Mouse (Mus musculus) left cerebral cortex, postnatal 14 days (tissue): ENCODE results near the gene Ivd. TPM values are rescaled to one million over a fixed set of nuclear protein-coding genes. Genes with fewer than 3 reads are reported as not detected.

ENCODE experiments used
- total RNA-seq, 2 experiments: library from RNA; stranded (reverse); gene quantifications; 2 replicates each; pipeline ENCODE4 v1.2.3; 2021

The Ivd gene
- total RNA-seq, 2 experiments from 2014 or later: 68.4 to 69.9 TPM

Other genes with a start within 250 kb of the Ivd start
- 100 to 1,000 TPM; 117 to 122 TPM for gene Pak6, start 198.7 kb upstream of the Ivd start, total RNA-seq
- gene Ankrd63, start 158.0 kb upstream of the Ivd start, total RNA-seq: 10 to 100 TPM; 15.7 to 17.3 TPM
- 1 to 10 TPM; 2.4 to 2.8 TPM for gene Plcb2, start 133.5 kb upstream of the Ivd start, total RNA-seq
- gene Inafm2, start 116.2 kb upstream of the Ivd start, total RNA-seq: 10 to 100 TPM; 30.8 to 33.4 TPM
- 1 to 10 TPM; 3.1 to 3.3 TPM for gene Ccdc9b, start 99.3 kb upstream of the Ivd start, total RNA-seq
- gene Phgr1, start 89.2 kb upstream of the Ivd start, total RNA-seq: not detected
- 100 to 1,000 TPM; 196 to 205 TPM for gene Disp2, start 82.2 kb upstream of the Ivd start, total RNA-seq
- gene Knstrn, start 48.0 kb upstream of the Ivd start, total RNA-seq: 1 to 10 TPM; 2.5 to 2.6 TPM
- gene Bahd1, start 38.4 kb downstream of the Ivd start, total RNA-seq: 10 to 100 TPM; 35.8 to 37.5 TPM
- 1 to 10 TPM; 2.3 to 2.4 TPM for gene Chst14, start 64.5 kb downstream of the Ivd start, total RNA-seq
- 10 to 100 TPM; 60.2 TPM for gene Ccdc32, start 167.4 kb downstream of the Ivd start, total RNA-seq
- 1 to 10 TPM; 5.5 to 6.6 TPM for gene Rpusd2, start 172.8 kb downstream of the Ivd start, total RNA-seq
- gene Knl1, start 185.2 kb downstream of the Ivd start, total RNA-seq: under 1 TPM; 0.29 to 0.63 TPM